Mouse (Mus musculus) mesoderm, embryonic 11.5 days (tissue): ENCODE results near the gene Abcc1.

ENCODE experiments used
- DNase-seq: peaks from one replicate; pipeline ENCODE4 v3.0.0-alpha.2; 2012; ENCODE audit warnings: low read depth, low spot score

Abcc1 gene

GRCm38 (mm10) chr16:14501649-14502360 is 140.4 kb downstream of the Abcc1 start:
- no peak for DNase-seq

- peak; percentile 16 for DNase-seq
Observed at GRCm38 (mm10) chr16:14506461-14506860, 145.1 kb downstream of the Abcc1 start.
